Mouse (Mus musculus): Measurements from ENCODE around the gene Rai1. TPM values are rescaled to one million over a fixed set of nuclear protein-coding genes. Genes with fewer than 3 reads are reported as not detected.
A peak's percentile ranks its signal among the peaks of the same experiment; 100 is the strongest.

The Rai1 gene
- total RNA-seq (2014; fragmentation: Nextera tagmentation) (55.9 and 58.6 TPM in 2 replicates), total RNA-seq (2017) (5.9 and 8.3 TPM in 2 replicates)

DNA sequence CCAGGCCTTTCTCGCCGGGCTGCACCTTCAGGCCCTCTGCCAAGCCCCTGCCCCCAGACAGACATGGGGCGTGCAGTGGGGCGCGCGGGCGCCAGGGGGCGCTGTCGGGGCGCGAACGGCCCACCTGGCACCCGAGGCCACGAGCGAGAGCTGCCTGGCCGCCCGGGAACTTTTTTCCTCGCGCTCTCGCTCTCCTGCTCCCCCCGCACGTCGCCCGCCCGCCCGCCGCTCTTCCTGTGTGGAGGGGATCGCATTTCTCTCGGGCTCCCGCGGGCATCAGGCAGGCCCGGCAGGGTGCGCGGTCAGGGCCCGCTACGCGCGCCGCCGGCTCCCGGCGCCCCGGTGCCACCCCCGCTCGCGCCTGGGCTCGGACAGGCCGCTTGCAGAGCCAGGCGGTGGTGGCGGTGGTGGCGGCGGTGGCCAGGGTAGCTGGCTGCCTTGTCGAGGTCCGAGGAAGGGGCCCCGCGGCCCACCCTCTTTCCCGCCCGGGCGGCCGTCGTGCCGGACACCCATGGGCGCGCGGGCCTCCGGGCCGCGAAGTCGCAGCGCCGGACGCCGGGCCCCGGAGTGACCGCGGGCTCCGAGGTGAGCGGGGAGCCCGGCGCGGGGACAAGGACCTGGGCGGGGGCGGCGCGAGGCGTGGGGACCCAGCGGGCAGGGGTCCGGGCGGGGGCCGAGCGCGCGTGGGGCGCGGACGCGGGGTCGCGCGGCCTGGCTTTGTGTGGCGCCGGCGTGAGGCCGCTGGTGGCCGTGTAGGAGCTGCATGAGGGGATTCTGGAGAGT lies at the start of gene Rai1:
Gene Rai1 (plus strand): TSS at position 204 of the 783 bp plus-strand sequence.
- ATAC-seq (replicated peaks; ENCODE audit: low FRiP score, low TSS enrichment, poor library complexity, severe bottlenecking) = 0 out of 2 replicates have a peak, but pooled peaks have one; percentile 15

DNA sequence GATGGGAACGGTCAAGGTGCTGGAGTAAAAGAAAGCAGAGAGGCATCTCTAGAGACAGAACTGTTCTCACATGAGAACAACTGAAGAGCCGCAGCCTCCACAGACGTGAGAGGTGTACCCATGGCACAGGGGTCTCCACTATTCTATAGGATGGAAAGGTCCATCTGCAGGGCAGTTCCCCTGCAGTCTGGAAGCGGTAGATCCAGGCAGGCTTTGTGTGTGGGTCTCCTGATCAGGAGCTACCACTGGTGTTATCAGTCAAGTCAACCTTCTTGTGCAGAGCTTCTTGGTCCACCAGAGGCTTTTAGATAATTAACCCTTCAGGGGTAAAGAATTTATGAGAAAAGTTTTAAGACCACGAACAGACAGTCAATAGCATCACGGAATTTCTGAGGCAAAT lies 48.3 kb upstream of the Rai1 start:
- no peak for ATAC-seq (replicated peaks; ENCODE audit: low FRiP score, low TSS enrichment, poor library complexity, severe bottlenecking)

DNA sequence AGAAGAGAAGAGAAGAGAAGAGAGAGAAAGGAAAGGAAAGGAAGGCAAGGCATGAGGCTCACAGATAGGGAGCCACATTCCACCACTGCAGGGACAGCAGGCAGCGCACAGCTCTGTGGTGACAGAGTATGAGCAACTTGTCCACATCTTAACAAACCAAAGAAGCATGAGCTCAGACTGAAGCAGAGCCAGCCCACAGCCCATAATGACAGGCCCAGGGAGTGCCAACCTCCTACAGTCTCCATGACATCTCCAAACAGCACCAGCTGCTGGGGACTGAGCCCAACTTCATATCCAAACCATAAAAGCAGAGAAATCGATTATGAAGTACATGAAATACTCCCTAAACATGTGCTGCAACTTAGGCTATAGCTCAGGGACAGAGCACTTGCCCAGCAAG lies 46.8 kb upstream of the Rai1 start:
- ATAC-seq (replicated peaks; ENCODE audit: low FRiP score, low TSS enrichment, poor library complexity, severe bottlenecking) = no peak

DNA sequence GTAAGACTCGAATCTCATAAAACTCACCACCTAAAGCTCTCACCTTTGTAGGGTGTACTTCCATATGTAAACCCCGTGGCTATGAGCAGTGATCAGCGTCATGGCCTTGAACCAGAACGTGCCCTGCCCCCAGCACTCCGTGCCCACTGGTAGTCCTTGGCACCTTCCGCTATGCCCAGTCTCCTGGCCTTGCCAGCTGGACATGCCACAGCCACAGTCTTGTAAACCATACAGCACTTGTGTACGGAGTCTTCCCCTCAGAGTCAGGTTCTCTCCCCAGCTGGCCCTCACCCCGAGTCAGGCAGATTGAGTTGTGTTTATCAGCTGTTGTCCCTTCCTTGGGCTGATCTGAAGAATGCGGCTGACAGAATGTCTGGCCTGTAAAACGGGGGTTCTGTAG lies 46.4 kb upstream of the Rai1 start:
- ATAC-seq (replicated peaks; ENCODE audit: low FRiP score, low TSS enrichment, poor library complexity, severe bottlenecking) = no peak

DNA sequence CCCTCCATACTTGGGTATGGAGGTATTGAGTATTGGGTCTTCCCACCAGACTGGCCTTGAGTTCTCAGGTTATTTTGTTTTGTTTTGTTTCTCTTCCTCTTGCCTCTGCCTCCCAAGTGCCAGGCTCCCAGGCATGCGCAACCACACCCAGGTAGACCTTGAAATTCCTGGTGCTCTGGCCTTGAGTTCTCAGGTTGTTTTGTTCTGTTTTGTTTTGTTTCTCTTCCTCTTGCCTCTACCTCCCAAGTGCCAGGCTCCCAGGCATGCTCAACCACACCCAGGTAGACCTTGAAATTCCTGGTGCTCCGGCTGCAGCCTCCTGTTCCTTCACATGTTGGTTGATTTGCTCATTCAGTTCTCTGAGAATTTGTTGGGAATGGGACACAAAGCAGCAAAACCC lies 44.8 kb upstream of the Rai1 start:
- ATAC-seq (replicated peaks; ENCODE audit: low FRiP score, low TSS enrichment, poor library complexity, severe bottlenecking) = no peak

DNA sequence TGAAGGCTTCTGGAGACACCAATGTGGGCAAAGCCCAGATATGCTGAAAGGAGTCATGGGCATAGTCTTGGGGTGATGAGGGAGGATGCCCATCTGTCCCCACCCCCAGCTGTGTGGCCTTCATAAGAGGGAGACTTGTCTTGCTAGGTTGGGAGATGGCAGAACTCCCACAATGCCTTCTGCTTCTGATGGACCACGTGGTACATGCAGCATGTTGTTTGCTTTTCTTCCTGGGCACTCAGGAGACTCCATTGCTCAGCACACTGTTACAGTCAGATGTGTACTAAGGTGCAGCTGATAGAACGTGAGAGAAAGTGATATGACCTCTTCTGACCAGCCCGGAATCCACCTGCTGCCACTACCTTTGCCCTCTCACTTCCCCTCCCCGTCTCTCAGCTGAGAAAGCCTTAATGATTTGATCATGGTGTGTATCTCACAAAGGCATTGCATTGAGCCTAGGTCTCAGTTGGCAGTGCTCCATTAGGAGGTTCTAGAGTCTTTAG lies 43.3 kb upstream of the Rai1 start:
- ATAC-seq (replicated peaks; ENCODE audit: low FRiP score, low TSS enrichment, poor library complexity, severe bottlenecking) = no peak

DNA sequence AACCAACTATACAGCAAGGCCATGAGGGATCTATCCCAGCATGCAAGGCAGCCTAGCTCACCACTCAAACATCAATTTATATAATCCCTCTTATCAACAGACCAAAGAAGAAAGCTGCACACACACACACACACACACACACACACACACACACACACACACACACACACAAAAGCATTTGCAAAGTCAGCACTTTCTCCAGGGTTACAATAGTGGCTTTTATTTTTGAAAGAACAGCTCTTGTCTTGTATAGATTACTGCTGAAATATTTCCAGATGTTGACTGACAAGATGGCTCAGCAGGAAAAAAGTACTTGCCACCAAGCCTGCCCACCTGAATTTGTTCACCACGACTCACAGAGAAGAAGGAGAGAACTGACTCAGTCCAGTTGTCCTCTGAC lies 39.5 kb upstream of the Rai1 start:
- ATAC-seq (replicated peaks; ENCODE audit: low FRiP score, low TSS enrichment, poor library complexity, severe bottlenecking) = no peak

DNA sequence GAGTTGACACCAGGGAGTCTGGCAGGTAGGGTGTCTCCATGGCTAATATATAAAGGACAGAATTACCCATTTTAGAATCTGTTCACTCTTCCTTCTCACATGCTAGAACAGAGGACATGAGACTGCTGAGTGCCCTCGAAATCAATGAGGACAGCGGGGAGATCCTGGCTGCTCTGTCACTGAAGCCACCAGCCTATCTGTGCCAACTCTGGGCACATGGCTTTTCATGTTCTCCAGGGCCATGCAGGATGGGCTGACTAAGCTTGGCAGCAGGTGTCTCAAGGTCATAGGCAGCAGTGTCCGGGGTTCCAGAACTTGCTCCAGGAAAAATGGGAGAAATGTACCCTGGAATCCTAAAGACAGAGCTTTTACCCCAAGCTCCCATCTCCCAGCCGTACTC lies 37.2 kb upstream of the Rai1 start:
- no peak for ATAC-seq (replicated peaks; ENCODE audit: low FRiP score, low TSS enrichment, poor library complexity, severe bottlenecking)

GRCm38 (mm10) chr11:60068631-60069030 lies 36.2 kb upstream of the Rai1 start:
- ATAC-seq (replicated peaks; ENCODE audit: low FRiP score, low TSS enrichment, poor library complexity, severe bottlenecking) = no peak

- ATAC-seq (replicated peaks; ENCODE audit: low FRiP score, low TSS enrichment, poor library complexity, severe bottlenecking) = peak; percentile 76
Measured at GRCm38 (mm10) chr11:60070599-60070998, 34.2 kb upstream of the Rai1 start.

GRCm38 (mm10) chr11:60071221-60071620 lies 33.6 kb upstream of the Rai1 start:
- no peak; the same call in 1 of the 2 replicates for ATAC-seq (replicated peaks; ENCODE audit: low FRiP score, low TSS enrichment, poor library complexity, severe bottlenecking)

- no peak for ATAC-seq (replicated peaks; ENCODE audit: low FRiP score, low TSS enrichment, poor library complexity, severe bottlenecking)
Measured at GRCm38 (mm10) chr11:60073121-60073520, 31.7 kb upstream of the Rai1 start.

- no peak for ATAC-seq (replicated peaks; ENCODE audit: low FRiP score, low TSS enrichment, poor library complexity, severe bottlenecking)
Measured at GRCm38 (mm10) chr11:60073936-60074502, 30.8 kb upstream of the Rai1 start.

DNA sequence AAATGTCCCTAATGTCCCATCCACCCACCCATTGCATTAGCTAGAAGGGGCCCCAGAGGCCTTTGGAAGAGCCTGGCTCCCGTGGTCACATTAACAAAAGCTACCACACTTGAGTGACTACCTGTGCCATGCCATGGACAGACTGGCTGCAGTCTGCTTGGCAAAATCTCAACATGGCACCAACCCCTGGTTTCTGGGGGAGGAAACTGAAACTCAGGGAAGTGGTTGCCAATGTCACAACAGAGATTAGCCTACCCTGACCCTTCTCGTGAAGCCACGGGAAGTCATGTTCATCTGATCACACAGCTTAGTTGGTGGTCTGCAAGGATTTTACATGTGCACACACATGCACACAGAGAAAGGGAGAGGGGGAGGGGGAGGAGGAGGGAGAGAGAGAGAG lies 28.6 kb upstream of the Rai1 start:
- ATAC-seq (replicated peaks; ENCODE audit: low FRiP score, low TSS enrichment, poor library complexity, severe bottlenecking) = no peak

DNA sequence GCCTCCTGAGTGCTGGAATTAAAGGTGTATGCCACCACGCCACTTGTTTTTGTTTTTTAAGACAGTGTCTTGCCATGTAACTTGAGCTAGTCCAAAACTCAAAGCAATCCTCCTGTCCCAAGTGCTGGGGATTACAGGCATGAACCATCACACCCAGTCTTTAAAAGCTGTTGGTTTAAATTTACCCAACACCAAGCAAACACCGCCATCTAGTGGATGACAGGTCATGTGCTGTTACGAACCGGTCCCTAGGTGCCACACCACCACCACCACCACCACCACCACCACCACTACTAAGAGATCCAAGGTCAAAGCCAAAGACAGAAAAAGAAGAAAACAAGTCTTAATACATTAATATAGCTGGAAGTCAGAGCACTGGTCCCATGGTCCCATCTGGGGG lies 28.0 kb upstream of the Rai1 start:
- ATAC-seq (replicated peaks; ENCODE audit: low FRiP score, low TSS enrichment, poor library complexity, severe bottlenecking) = peak; percentile 70

DNA sequence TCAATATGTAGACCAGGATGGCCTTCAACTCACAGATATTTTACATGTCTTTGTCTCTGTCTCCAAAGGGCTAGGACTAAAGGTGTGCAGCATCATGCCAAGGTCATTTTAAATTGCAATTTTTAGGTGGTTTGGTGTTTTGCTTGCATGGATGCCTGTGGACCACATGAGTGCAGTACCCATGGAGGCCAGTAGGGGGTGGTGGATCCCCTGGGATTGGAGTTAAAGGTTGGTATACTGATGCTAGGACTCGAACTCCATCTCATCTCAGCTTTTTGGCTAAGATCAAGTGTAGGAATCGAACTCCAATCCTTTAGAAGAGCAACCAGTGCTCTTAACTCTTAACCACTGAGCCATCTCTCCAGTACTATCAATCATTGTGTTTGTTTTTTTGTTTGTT lies 20.2 kb upstream of the Rai1 start:
- peak; percentile 71; the same call in 1 of the 2 replicates for ATAC-seq (replicated peaks; ENCODE audit: low FRiP score, low TSS enrichment, poor library complexity, severe bottlenecking)

GRCm38 (mm10) chr11:60086676-60087075 lies 18.1 kb upstream of the Rai1 start:
- ATAC-seq (replicated peaks; ENCODE audit: low FRiP score, low TSS enrichment, poor library complexity, severe bottlenecking) = no peak

- ATAC-seq (replicated peaks; ENCODE audit: low FRiP score, low TSS enrichment, poor library complexity, severe bottlenecking) = peak; percentile 54; the same call in 1 of the 2 replicates
Measured at GRCm38 (mm10) chr11:60088947-60089346, 15.9 kb upstream of the Rai1 start.

DNA sequence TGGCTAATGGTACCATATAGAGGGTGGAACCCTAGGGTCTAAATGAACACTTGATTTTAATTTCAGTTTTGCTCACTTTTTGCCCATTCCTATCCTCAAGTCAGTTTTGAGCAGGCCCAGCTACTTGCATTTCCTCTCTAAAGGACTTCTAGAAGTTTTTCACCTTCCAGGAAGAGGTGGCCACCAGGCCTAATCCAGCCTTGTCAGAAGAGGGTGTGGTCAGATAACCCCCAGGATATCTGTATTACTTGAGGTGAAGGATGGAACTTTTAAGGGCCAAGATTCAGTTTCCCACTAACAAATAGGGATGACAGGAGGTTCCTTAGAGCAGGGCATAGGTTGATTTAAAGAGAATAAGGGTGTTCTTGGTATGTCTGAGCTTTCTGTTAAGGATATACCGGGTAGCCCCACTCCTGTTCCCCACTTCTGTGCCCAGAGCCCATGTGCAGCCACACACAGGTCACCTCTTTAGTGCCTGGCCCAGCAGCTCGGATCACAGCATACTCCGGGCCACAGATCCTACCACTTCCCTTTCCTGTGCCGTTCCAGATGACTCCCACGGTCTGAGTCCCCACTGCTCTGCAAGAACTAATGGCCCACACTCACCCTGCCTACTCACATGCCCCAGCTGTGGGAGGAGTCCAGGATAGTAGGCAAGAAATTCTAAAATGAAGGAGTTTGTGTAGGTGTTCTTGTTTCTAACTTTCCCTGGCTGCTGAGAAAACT lies 14.0 kb upstream of the Rai1 start:
- ATAC-seq (replicated peaks; ENCODE audit: low FRiP score, low TSS enrichment, poor library complexity, severe bottlenecking) = peak; percentile 25; the same call in 1 of the 2 replicates

GRCm38 (mm10) chr11:60091422-60091761 lies 13.4 kb upstream of the Rai1 start:
- ATAC-seq (replicated peaks; ENCODE audit: low FRiP score, low TSS enrichment, poor library complexity, severe bottlenecking) = no peak

Data from megakaryocyte-erythroid progenitor cell, adult 5-6 weeks (primary cell).